Mouse (Mus musculus) thymus, adult 2 months (tissue): ENCODE measurements at regions not wholly inside any gene's neighbourhood (a gene's known extent, or its start where the extent isn't known, plus 50 kb on each side); places are given as distances from the start of the nearest gene placed in this dataset.

Source experiments
- DNase-seq: peaks from one replicate; pipeline ENCODE4 v3.0.0; 2021
- H3K27ac ChIP-seq: fragments of 200-500 bp; 2 replicates; pipeline ENCODE4 v1.5.1; 2012; ENCODE audit warnings: low read length, control low read depth; ENCODE audit not compliant: control insufficient read depth, insufficient read depth
- H3K27me3 ChIP-seq: fragments of 200-500 bp; 2 replicates; pipeline ENCODE4 v1.6.1; 2012; ENCODE audit warnings: mild to moderate bottlenecking, low read length, moderate library complexity, mixed read lengths; ENCODE audit not compliant: control insufficient read depth, insufficient read depth
- H3K36me3 ChIP-seq: fragments of 200-500 bp; 2 replicates; pipeline ENCODE4 v1.6.1; 2012; ENCODE audit warnings: mild to moderate bottlenecking, low read length, moderate library complexity; ENCODE audit not compliant: control insufficient read depth, insufficient read depth
- H3K4me1 ChIP-seq: fragments of 200-500 bp; replicated peaks from 2 replicates; pipeline ENCODE4 v1.6.1; 2012; ENCODE audit warnings: low read length; ENCODE audit not compliant: control insufficient read depth, insufficient read depth
- H3K4me3 ChIP-seq: fragments of 200-500 bp; 2 replicates; pipeline ENCODE4 v1.5.1; 2012; ENCODE audit warnings: mild to moderate bottlenecking, low read length, control low read depth, moderate library complexity; ENCODE audit not compliant: control insufficient read depth, insufficient read depth
- CTCF ChIP-seq: fragments of 200-500 bp; IDR thresholded peaks from 2 replicates; pipeline ENCODE4 v1.5.1; 2012; ENCODE audit warnings: mild to moderate bottlenecking, control low read depth, low read length, moderate library complexity, borderline replicate concordance; ENCODE audit not compliant: control insufficient read depth, poor library complexity, insufficient read depth; ENCODE audit errors: extremely low read depth
- POLR2A ChIP-seq: fragments of 200-500 bp; IDR thresholded peaks from 2 replicates; pipeline ENCODE4 v1.6.1; 2012; ENCODE audit warnings: mild to moderate bottlenecking, low read length, control low read depth, moderate library complexity; ENCODE audit not compliant: control insufficient read depth, poor library complexity, insufficient read depth; ENCODE audit errors: extremely low read depth
- WGBS: fragments of 180-500 bp; shearing (Covaris S2); methylation state at CpG from one replicate; pipeline ENCODE4 v1.1.7; 2018; 5-methylcytosine and 5-hydroxymethylcytosine counted together

DNA sequence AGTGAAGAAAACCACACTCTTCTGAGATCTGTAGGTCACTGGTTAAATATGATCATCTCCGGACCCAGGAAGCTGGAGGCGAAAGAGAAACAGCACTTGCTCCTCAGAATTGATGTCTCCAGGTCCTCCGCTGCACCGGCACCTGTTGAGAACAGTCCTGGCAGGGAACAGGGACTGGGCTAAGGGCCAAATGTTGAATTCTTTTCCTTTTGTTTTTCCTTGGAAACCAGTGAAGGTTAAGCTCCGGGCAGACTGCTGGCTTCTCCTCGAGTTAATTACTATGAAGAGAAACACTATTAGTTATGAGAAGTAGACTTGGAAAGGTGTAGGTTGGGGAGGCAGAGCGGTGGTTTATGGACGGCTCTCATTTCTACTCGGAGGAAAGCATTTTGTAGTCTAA is 242.7 kb downstream of the Rngtt start:
- peaks cover 18% of the 10 kb centered on the region for H3K4me1 ChIP-seq
- no peaks in the 10 kb centered on the region for H3K36me3 ChIP-seq

DNA sequence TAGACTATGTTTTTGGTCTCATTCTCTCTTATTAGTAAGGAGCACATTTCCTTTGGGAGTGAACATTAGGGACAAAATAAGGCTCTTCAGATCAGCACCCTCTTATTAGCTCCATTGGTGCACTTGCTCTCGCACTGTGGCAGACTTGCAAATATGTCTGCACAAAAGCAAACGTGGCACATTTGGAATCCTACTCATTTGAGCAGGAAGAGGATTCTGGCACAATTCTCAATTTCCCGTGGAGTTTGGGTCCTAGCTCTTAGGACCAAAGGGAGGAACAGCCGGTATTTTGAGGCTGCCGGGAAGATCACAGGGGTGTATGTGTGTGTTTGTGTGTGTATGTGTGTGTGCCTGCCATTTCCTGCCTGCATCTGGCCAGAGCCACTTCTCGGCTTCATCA is 244.5 kb downstream of the Rngtt start:
- H3K27me3 ChIP-seq: no peaks in the 10 kb centered on the region
- peaks cover 18% of the 10 kb centered on the region for H3K4me1 ChIP-seq
- no peak overlapping the region for H3K4me3 ChIP-seq
- H3K27ac ChIP-seq: no peak overlapping the region
- H3K36me3 ChIP-seq: no peaks in the 10 kb centered on the region
- no peak for DNase-seq
- no peak for TF ChIP-seq POLR2A
- no peak for TF ChIP-seq CTCF
- 22% methylated on average over 6 of the region's 6 CpGs for WGBS

More for the DNA sequence above, 242.7 kb downstream of the Rngtt start:
- no peak for DNase-seq
- Histone ChIP-seq H3K27me3 (no peaks in the 10 kb centered on the region), H3K4me3 (no peak overlapping the region), H3K27ac (no peak overlapping the region)
- TF ChIP-seq POLR2A: no peak
- no peak for TF ChIP-seq CTCF
- 92% methylated on average over 9 of the region's 9 CpGs for WGBS

DNA sequence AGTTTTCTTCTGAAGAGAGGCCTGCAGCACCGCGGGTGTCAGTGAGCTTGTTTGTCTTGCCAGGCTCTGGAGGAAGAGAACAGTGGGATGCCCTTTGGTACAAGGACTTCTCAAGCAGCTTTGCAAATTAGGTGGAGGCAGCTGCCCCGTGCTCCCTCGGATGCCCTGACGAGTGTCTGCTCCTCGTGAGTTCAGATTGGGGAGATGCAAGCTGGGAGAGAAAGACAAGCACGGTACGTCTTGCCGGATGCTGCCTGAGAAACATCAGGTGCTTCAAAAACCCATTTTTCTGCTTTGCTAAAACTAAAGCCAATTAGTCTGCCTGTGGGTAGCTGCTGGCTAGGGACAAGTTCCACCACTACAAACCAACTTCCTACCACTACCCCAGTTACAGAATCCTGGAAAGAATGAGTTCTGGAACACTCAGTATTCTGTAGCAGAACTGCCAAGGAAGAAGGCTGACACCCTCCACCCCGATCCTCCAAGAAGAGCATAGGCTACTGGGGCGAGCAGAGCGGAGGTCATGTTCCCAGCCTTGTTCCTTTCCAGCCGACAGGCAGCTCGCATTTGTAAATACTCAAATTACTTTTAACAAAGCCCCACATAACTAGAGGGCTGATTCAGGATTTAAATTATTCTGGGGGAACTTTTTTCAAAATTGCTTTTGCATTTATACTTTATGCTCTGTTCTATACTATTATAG is 245.3 kb downstream of the Rngtt start:
- DNase-seq: no peak
- H3K36me3 ChIP-seq: no peaks in the 10 kb centered on the region
- H3K4me3 ChIP-seq: no peak overlapping the region
- no peaks in the 10 kb centered on the region for H3K27me3 ChIP-seq
- peaks cover 18% of the 10 kb centered on the region for H3K4me1 ChIP-seq
- WGBS: 54% methylated on average over 14 of the region's 14 CpGs
- H3K27ac ChIP-seq: no peak overlapping the region
- TF ChIP-seq CTCF (no peak), POLR2A (no peak)

DNA sequence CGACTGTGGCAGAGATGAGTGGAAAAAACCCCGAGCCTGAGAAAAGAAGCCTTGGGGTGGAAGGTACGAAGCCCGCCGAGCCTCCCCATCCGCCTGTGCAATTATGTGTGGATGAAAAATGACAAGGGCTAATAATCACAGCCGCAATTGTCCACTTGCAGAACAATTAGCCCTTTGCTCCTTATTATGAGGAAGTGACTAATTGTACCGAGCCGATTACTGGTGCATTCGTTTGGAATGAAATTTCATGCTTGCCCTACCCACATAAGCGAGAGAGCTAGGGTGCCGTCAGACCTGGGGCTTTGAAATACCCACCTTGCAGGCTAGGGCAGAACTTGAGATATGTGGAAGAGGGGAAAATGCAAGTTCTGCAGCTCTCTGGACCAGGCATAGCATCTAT is 245.9 kb downstream of the Rngtt start:
- H3K36me3 ChIP-seq: no peaks in the 10 kb centered on the region
- no peak overlapping the region for H3K4me3 ChIP-seq
- no peaks in the 10 kb centered on the region for H3K27me3 ChIP-seq
- WGBS: 60% methylated on average over 12 of the region's 12 CpGs
- DNase-seq: no peak
- TF ChIP-seq POLR2A: no peak
- no peak for TF ChIP-seq CTCF
- H3K27ac ChIP-seq: no peak overlapping the region
- H3K4me1 ChIP-seq: peaks cover 18% of the 10 kb centered on the region

DNA sequence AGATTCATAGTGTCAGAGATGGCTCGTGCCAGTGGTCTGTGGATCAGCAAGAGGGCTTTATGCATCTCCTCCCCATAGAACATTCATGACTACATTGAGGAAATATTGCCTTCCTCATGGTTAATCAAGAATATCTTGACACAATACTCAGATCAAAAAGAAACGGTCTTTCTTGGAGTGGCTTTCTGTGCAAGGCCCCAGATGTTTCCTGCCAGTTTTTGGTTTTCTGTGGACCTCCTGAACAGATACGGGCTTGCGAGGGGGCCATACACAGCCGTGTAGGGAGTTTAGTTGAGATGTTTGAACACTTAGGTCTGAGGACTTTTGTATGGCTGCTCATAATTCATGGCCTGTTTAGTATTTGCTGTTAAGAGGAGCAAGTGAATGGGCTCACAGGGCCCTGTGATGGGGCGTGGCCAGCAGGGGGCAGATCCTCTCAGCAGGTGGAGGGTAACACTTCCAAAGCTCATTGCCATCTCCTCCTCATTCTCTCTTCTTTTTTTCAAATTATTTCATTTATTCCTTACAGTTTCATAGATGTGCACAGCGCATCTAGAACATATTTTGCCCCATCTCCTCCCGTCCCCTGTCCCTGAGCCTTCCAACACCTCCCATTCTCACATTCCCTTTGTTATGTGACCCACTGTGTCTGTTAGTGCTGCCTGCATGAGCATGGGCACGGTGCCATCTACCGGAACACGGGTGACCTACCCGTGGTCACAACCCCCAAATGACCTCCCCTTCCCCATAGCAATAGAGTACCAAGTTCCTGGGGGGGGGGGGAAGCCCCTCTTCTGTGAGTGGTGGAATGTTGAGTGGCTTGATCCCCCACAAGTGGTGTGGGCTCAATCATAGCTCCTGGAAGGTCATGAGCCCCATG is 246.8 kb downstream of the Rngtt start:
- H3K27ac ChIP-seq: no peak overlapping the region
- WGBS: 31% methylated on average over 12 of the region's 12 CpGs
- H3K4me3 ChIP-seq: no peak overlapping the region
- peak; percentile 60 for DNase-seq
- peaks cover 18% of the 10 kb centered on the region for H3K4me1 ChIP-seq
- TF ChIP-seq CTCF (peak; percentile 65; the same call in 1 of the 2 replicates), POLR2A (no peak)
- no peaks in the 10 kb centered on the region for H3K27me3 ChIP-seq
- no peaks in the 10 kb centered on the region for H3K36me3 ChIP-seq

DNA sequence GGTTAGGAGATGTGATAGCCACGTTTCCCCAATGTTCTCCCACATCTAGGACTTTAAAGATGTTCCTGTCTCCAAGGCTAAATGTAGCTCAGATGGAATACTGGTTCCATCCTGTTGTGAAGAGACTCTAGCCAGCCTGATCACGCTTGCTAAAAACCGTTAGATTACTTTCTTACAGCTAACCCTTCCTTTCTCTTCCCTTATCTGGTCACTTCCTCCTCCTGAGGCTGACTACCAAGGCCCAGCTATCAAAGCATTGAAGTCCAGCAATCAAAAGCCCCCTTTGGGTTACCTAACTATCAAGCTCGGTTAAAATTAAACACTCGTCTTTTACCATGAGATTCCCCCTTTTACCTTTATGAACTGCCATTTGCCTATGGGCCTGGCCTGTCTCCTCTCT is 260.2 kb downstream of the Rngtt start:
- H3K27ac ChIP-seq: no peak overlapping the region
- DNase-seq: no peak
- no peak for TF ChIP-seq POLR2A
- no peak for TF ChIP-seq CTCF
- no peaks in the 10 kb centered on the region for H3K27me3 ChIP-seq
- H3K4me3 ChIP-seq: no peak overlapping the region
- H3K36me3 ChIP-seq: no peaks in the 10 kb centered on the region
- H3K4me1 ChIP-seq: 0 out of 2 replicates have a peak, but pooled peaks cover 2% of the 10 kb centered on the region
- 85% methylated on average over 5 of the region's 5 CpGs for WGBS
